Mouse (Mus musculus): ENCODE measurements at regions not wholly inside any gene's neighbourhood (a gene's known extent, or its start where the extent isn't known, plus 50 kb on each side); places are given as distances from the start of the nearest gene placed in this dataset.

DNA sequence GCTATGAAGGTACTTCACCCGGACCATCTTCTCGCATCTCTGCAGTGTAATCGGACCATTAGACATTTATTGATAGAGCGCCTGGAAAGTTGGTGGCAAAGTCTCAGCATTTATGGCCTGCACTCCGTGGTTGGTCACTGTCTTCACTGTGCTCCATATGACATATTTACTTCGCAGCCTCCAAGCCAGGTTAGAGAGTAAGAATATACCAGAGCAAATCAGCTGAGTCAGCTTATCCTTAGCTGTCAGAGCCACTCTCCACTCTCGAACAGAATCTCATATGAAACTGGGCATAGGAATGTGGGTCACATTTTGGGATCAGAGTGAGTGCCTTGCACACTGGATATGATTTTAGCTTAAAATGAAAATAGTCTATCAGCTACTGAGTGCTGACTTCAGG lies 212.3 kb downstream of the 1700010I14Rik start:
- TF ChIP-seq MAZ (IDR thresholded peaks at IDR 0.05; ENCODE audit: low read depth, low read length) (no peak), CTCF (conservative IDR thresholded peaks at IDR 0.05 in 1 of 2, IDR thresholded peaks at IDR 0.05 in 1 of 2; ENCODE audit: low read depth in 2 of 2, low read length in 2 of 2) (no peak), POLR2A (IDR thresholded peaks at IDR 0.05; ENCODE audit: low read depth, low read length) (no peak), MAX (IDR thresholded peaks at IDR 0.05; ENCODE audit: low read length) (no peak), UBTF (IDR thresholded peaks at IDR 0.05; ENCODE audit: low read depth, low read length) (no peak), EP300 (IDR thresholded peaks at IDR 0.05; ENCODE audit: low read length) (no peak), ZC3H11A (IDR thresholded peaks at IDR 0.05; ENCODE audit: low read depth, low read length) (no peak)

Measured in CH12.LX (cell line).